ENCODE assay signal across 11 mouse cellular contexts in genomic region chr16:65018134-65018533, GRCm38 (mm10).
"Had no signal": no experiment of that assay in that cellular context is flagged by ENCODE, and none has a peak within 500 bp of the region (broad histone marks: within the 10 kb centered on the region; RNA-seq: fewer than 3 reads in every experiment).

No protein-coding gene starts in this region.

- H3K9me3 ChIP-seq: limb, embryonic 13.5 days; midbrain, embryonic 12.5 days; neural tube, embryonic 13.5 days; stomach, embryonic 15.5 days had no signal

- H3K36me3 ChIP-seq: limb, embryonic 13.5 days; midbrain, embryonic 12.5 days; neural tube, embryonic 13.5 days; stomach, embryonic 15.5 days had no signal

- H3K27ac ChIP-seq: limb, embryonic 13.5 days; liver, embryonic 14.5 days; midbrain, embryonic 12.5 days; neural tube, embryonic 13.5 days; stomach, embryonic 15.5 days had no signal

- H3K4me2 ChIP-seq: limb, embryonic 13.5 days; midbrain, embryonic 12.5 days; neural tube, embryonic 13.5 days; stomach, embryonic 15.5 days had no signal

- H3K27me3 ChIP-seq: limb, embryonic 13.5 days; midbrain, embryonic 12.5 days; neural tube, embryonic 13.5 days; stomach, embryonic 15.5 days had no signal

- H3K9ac ChIP-seq: limb, embryonic 13.5 days; liver, embryonic 14.5 days; midbrain, embryonic 12.5 days; neural tube, embryonic 13.5 days; stomach, embryonic 15.5 days had no signal

- ATAC-seq: midbrain, embryonic 16.5 days had no signal

- H3K4me1 ChIP-seq: limb, embryonic 13.5 days; midbrain, embryonic 12.5 days; neural tube, embryonic 13.5 days; stomach, embryonic 15.5 days had no signal

- H3K4me3 ChIP-seq: limb, embryonic 13.5 days; midbrain, embryonic 12.5 days; neural tube, embryonic 13.5 days; stomach, embryonic 15.5 days had no signal

- DNase-seq: kidney, postnatal 10 days; left cerebral cortex, postnatal 4 days; lung, adult 18-20 months; right cerebral cortex, postnatal 14 days; thymus, postnatal 36 days had no signal
